Mouse (Mus musculus) right cerebral cortex, postnatal 10 days (tissue): Measurements from ENCODE around the gene Dgkd.

ENCODE experiments used
- DNase-seq, 2 experiments: peaks; one replicate each; pipeline ENCODE4 v3.0.0; 2021; ENCODE audit warnings: low spot score in 2 of 2

Gene Dgkd

GRCm38 (mm10) chr1:87881726-87882125 lies 28.6 kb downstream of the Dgkd start:
- DNase-seq: no peak

GRCm38 (mm10) chr1:87882554-87882953 lies 29.5 kb downstream of the Dgkd start:
- no peak for DNase-seq

GRCm38 (mm10) chr1:87890960-87891359 lies 37.9 kb downstream of the Dgkd start:
- DNase-seq: no peak

GRCm38 (mm10) chr1:87891634-87892033 lies 38.5 kb downstream of the Dgkd start:
- no peak for DNase-seq

- DNase-seq: no peak
Observed at GRCm38 (mm10) chr1:87892499-87892898, 39.4 kb downstream of the Dgkd start.

GRCm38 (mm10) chr1:87893414-87893813 lies 40.3 kb downstream of the Dgkd start:
- no peak for DNase-seq

GRCm38 (mm10) chr1:87896921-87897320 lies 43.8 kb downstream of the Dgkd start:
- no peak for DNase-seq

- DNase-seq: no peak
Observed at GRCm38 (mm10) chr1:87899701-87900100, 46.6 kb downstream of the Dgkd start.

GRCm38 (mm10) chr1:87900979-87901378 lies 47.9 kb downstream of the Dgkd start:
- no peak for DNase-seq

- no peak for DNase-seq
Observed at GRCm38 (mm10) chr1:87902186-87902585, 49.1 kb downstream of the Dgkd start.

- DNase-seq: no peak
Observed at GRCm38 (mm10) chr1:87906361-87906956, 53.4 kb downstream of the Dgkd start.

GRCm38 (mm10) chr1:87908006-87908405 lies 54.9 kb downstream of the Dgkd start:
- DNase-seq: no peak

GRCm38 (mm10) chr1:87908736-87909135 lies 55.6 kb downstream of the Dgkd start:
- DNase-seq: peak in 1 of 2 experiments; percentile 20

- no peak for DNase-seq
Observed at GRCm38 (mm10) chr1:87909565-87909964, 56.5 kb downstream of the Dgkd start.

GRCm38 (mm10) chr1:87910428-87910827 lies 57.3 kb downstream of the Dgkd start:
- DNase-seq: no peak

- DNase-seq: peak; percentile 22 to 37
Observed at GRCm38 (mm10) chr1:87913356-87913755, 60.3 kb downstream of the Dgkd start.

GRCm38 (mm10) chr1:87917361-87917760 lies 64.3 kb downstream of the Dgkd start:
- no peak for DNase-seq

- no peak for DNase-seq
Observed at GRCm38 (mm10) chr1:87918061-87918460, 65.0 kb downstream of the Dgkd start.

GRCm38 (mm10) chr1:87920056-87920614 lies 67.0 kb downstream of the Dgkd start:
- no peak for DNase-seq

- DNase-seq: peak in 1 of 2 experiments; percentile 66
Observed at GRCm38 (mm10) chr1:87922666-87923065, 69.6 kb downstream of the Dgkd start.

GRCm38 (mm10) chr1:87924888-87925287 lies 71.8 kb downstream of the Dgkd start:
- DNase-seq: no peak

- peak in 1 of 2 experiments; percentile 42 for DNase-seq
Observed at GRCm38 (mm10) chr1:87929730-87930129, 76.6 kb downstream of the Dgkd start.

GRCm38 (mm10) chr1:87933051-87933450 lies 80.0 kb downstream of the Dgkd start:
- DNase-seq: no peak

- DNase-seq: no peak
Observed at GRCm38 (mm10) chr1:87935095-87935494, 82.0 kb downstream of the Dgkd start.
